Mouse (Mus musculus) neural tube, embryonic 15.5 days (tissue): ENCODE data around the gene Hint3. TPM values are rescaled to one million over a fixed set of nuclear protein-coding genes. Genes with fewer than 3 reads are reported as not detected.
"Not testable (repeated sequence)": the region's sequence is repeated elsewhere in the genome, so short reads cannot be mapped to it uniquely, and the experiment has no call there.

Experiments
- ATAC-seq: fragments of 200-750 bp; cut with Nextera tagmentation; 2 replicates; pipeline ENCODE4 v1.8.0; 2017; ENCODE audit warnings: mild to moderate bottlenecking, moderate TSS enrichment, moderate library complexity; ENCODE audit not compliant: low FRiP score
- H3K27ac ChIP-seq: fragments of 300-500 bp; sonication (generic); replicated peaks from 2 replicates; pipeline ENCODE4 v1.5.1; 2015; ENCODE audit warnings: mild to moderate bottlenecking, inconsistent platforms
- H3K27me3 ChIP-seq: fragments of 300-500 bp; sonication (generic); replicated peaks from 2 replicates; pipeline ENCODE4 v1.6.1; 2015; ENCODE audit warnings: inconsistent platforms
- H3K36me3 ChIP-seq: fragments of 300-500 bp; sonication (generic); 2 replicates; pipeline ENCODE4 v1.6.1; 2015; ENCODE audit warnings: inconsistent platforms
- H3K4me1 ChIP-seq: fragments of 300-500 bp; sonication (generic); 2 replicates; pipeline ENCODE4 v1.6.1; 2015; ENCODE audit warnings: inconsistent platforms
- H3K4me2 ChIP-seq: fragments of 300-500 bp; sonication (generic); 2 replicates; pipeline ENCODE4 v1.6.1; 2015; ENCODE audit warnings: inconsistent platforms, mild to moderate bottlenecking, moderate library complexity
- H3K4me3 ChIP-seq: fragments of 300-500 bp; sonication (generic); replicated peaks from 2 replicates; pipeline ENCODE4 v1.5.1; 2015; ENCODE audit warnings: mild to moderate bottlenecking, inconsistent platforms
- H3K9ac ChIP-seq: fragments of 300-500 bp; sonication (generic); replicated peaks from 2 replicates; pipeline ENCODE4 v1.6.1; 2015; ENCODE audit warnings: mild to moderate bottlenecking, inconsistent platforms
- H3K9me3 ChIP-seq: fragments of 300-500 bp; sonication (generic); replicated peaks from 2 replicates; pipeline ENCODE4 v1.6.1; 2016; ENCODE audit warnings: inconsistent platforms
- WGBS: fragments of 180-500 bp; shearing (Covaris S2); methylation state at CpG from one replicate; pipeline ENCODE4 v1.1.7; 2015; ENCODE audit warnings: mixed read lengths; 5-methylcytosine and 5-hydroxymethylcytosine counted together
- polyA plus RNA-seq: library from polyadenylated mRNA; unstranded; fragments of >200 nt; fragmentation: Nextera tagmentation; extraction: Ambion mirVana; gene quantifications from 2 replicates; pipeline ENCODE4 v1.2.1, GENCODE M21; 2015

The Hint3 gene
- 21.5 and 22.7 TPM in 2 replicates for polyA plus RNA-seq

DNA sequence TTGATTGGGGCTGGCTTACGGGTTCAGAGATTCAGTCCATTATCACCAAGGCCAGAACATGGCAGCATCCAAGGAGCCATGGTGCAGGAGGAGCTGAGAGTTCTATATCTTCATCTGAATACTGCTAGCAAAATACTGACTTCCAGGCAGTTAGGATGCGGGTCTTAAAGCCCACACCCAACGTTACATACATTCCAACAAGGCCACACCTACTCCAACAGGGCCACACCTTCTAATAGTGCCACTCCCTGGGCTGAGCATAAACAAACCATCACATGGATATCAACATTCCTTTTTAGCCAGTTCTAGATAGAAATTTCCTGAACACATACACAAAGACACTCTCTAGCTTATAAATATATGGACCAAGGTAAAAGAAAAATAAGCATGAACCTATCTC is at the start of gene Hint3:
Gene Hint3 (minus strand): TSS at position 120 of the 400 bp plus-strand sequence.
- 86% methylated on average over 3 of the region's 3 CpGs for WGBS
- no peak within 1 kb of the TSS for H3K4me2 ChIP-seq
- no peak within 1 kb of the TSS for H3K27ac ChIP-seq
- no peak within 1 kb of the TSS for H3K4me3 ChIP-seq
- no peaks in the 10 kb centered on the region for H3K27me3 ChIP-seq
- ATAC-seq, result no peak
- no peaks in the 10 kb centered on the region for H3K4me1 ChIP-seq
- H3K9ac ChIP-seq, result no peak within 1 kb of the TSS
- H3K36me3 ChIP-seq, result no peaks in the 10 kb centered on the region
- H3K9me3 ChIP-seq, result no peaks in the 10 kb centered on the region

DNA sequence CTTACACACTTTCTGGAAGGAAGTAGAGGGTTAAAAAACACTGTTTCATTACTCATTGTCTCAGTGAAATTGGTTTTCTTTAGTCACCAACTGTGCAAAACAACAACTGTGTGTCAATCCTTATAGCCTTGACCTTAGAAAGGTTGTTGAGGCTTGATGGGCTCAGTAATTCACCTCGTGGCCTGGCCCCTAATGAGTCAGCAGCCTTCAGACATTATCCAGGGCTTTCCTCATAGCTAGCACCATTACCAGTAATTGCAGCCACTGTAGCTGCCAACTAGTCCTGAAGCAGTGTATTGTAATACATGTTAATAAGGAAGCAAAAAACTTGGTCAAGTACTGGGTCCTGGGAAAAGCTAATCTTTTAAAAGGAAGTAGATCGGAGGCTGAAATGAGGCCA is 48.6 kb upstream of the Hint3 start:
- Histone ChIP-seq H3K9ac (no peak overlapping the region), H3K4me1 (no peaks in the 10 kb centered on the region), H3K36me3 (peaks cover 7% of the 10 kb centered on the region), H3K4me3 (no peak overlapping the region), H3K27ac (no peak overlapping the region), H3K4me2 (no peak overlapping the region), H3K27me3 (no peaks in the 10 kb centered on the region), H3K9me3 (no peaks in the 10 kb centered on the region)
- no peak for ATAC-seq
- 64% methylated on average over 2 of the region's 2 CpGs for WGBS

DNA sequence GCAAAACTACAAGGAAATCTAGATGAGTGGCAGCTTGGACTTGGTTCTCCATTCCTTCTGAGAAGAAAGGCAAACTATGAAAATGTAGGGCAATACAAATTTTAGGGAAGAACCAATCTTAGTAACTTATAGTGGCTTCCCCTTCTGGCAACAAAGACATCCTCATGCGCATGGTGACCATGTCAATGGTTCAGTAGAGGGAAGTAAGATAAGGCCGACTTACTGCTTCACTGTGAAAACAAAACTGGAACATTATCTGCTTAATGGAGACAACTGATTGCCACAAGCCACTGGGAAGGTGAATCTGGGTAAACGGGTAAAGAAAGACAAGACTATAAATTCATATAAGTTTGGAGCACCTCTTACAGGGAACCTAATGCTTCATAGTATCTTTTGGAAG is 45.4 kb upstream of the Hint3 start:
- H3K9ac ChIP-seq, result no peak overlapping the region
- no peak overlapping the region for H3K4me3 ChIP-seq
- H3K27me3 ChIP-seq, result no peaks in the 10 kb centered on the region
- 93% methylated on average over 3 of the region's 3 CpGs for WGBS
- H3K27ac ChIP-seq, result no peak overlapping the region
- H3K4me2 ChIP-seq, result no peak overlapping the region
- no peak for ATAC-seq
- no peaks in the 10 kb centered on the region for H3K4me1 ChIP-seq
- no peaks in the 10 kb centered on the region for H3K9me3 ChIP-seq
- H3K36me3 ChIP-seq, result peaks cover 17% of the 10 kb centered on the region

GRCm38 (mm10) chr10:30666580-30666979 is 37.1 kb upstream of the Hint3 start:
- Histone ChIP-seq H3K4me1 (no peaks in the 10 kb centered on the region), H3K9ac (no peak overlapping the region), H3K9me3 (no peaks in the 10 kb centered on the region), H3K4me3 (no peak overlapping the region), H3K4me2 (no peak overlapping the region), H3K27me3 (no peaks in the 10 kb centered on the region), H3K27ac (no peak overlapping the region), H3K36me3 (peaks cover 6% of the 10 kb centered on the region)
- WGBS, result 93% methylated on average over 2 of the region's 2 CpGs
- no peak for ATAC-seq

- no peak overlapping the region for H3K27ac ChIP-seq
- ATAC-seq, result no peak
- no peak overlapping the region for H3K4me3 ChIP-seq
- H3K9ac ChIP-seq, result no peak overlapping the region
- H3K9me3 ChIP-seq, result no peaks in the 10 kb centered on the region
- H3K4me1 ChIP-seq, result no peaks in the 10 kb centered on the region
- H3K27me3 ChIP-seq, result no peaks in the 10 kb centered on the region
- no peak overlapping the region for H3K4me2 ChIP-seq
- H3K36me3 ChIP-seq, result peaks cover 22% of the 10 kb centered on the region
- 90% methylated on average over 6 of the region's 6 CpGs for WGBS
Observed at GRCm38 (mm10) chr10:30660564-30661328, 31.3 kb upstream of the Hint3 start.

- Histone ChIP-seq H3K4me1 (no peaks in the 10 kb centered on the region), H3K36me3 (peaks cover 35% of the 10 kb centered on the region), H3K9ac (no peak overlapping the region), H3K27me3 (no peaks in the 10 kb centered on the region), H3K4me3 (no peak overlapping the region), H3K9me3 (no peaks in the 10 kb centered on the region), H3K4me2 (peak overlapping the region; percentile 25), H3K27ac (no peak overlapping the region)
- WGBS, result 9% methylated on average over 5 of the region's 5 CpGs
- no peak for ATAC-seq
Observed at GRCm38 (mm10) chr10:30655655-30656054, 26.2 kb upstream of the Hint3 start.

GRCm38 (mm10) chr10:30647681-30648080 is 18.2 kb upstream of the Hint3 start:
- H3K27me3 ChIP-seq, result no peaks in the 10 kb centered on the region
- H3K9me3 ChIP-seq, result no peaks in the 10 kb centered on the region
- no peak overlapping the region for H3K4me3 ChIP-seq
- no peak overlapping the region for H3K9ac ChIP-seq
- ATAC-seq, result no peak
- H3K27ac ChIP-seq, result no peak overlapping the region
- H3K4me1 ChIP-seq, result no peaks in the 10 kb centered on the region
- no peak overlapping the region for H3K4me2 ChIP-seq
- 13% methylated on average over 2 of the region's 2 CpGs for WGBS
- H3K36me3 ChIP-seq, result peaks cover 20% of the 10 kb centered on the region

DNA sequence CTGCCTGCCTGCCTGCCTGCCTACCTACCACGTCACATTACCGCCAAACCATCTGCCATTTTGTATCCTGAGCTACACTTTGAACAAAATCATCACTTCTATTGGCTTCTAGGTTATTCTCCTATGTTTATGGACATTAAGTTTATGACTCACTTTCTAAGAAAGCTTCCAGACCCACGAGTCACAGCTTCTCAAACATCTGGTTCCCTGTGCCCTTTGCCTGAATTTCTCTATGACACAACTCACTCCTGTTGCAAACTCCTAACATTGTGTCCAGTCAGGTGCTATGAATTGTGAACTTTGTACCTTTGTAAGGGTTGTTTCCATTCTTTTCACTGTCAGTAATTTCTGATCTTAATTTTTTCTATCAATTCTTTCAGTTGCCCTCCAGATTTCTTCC is 8.8 kb upstream of the Hint3 start:
- H3K36me3 ChIP-seq, result no peaks in the 10 kb centered on the region
- ATAC-seq, result no peak
- H3K4me2 ChIP-seq, result no peak overlapping the region
- no peak overlapping the region for H3K9ac ChIP-seq
- H3K4me3 ChIP-seq, result no peak overlapping the region
- H3K27ac ChIP-seq, result no peak overlapping the region
- 81% methylated on average over 3 of the region's 3 CpGs for WGBS
- no peaks in the 10 kb centered on the region for H3K4me1 ChIP-seq
- H3K27me3 ChIP-seq, result no peaks in the 10 kb centered on the region
- H3K9me3 ChIP-seq, result no peaks in the 10 kb centered on the region

- not testable (repeated sequence) for H3K9ac ChIP-seq, H3K9me3 ChIP-seq, H3K4me3 ChIP-seq, H3K36me3 ChIP-seq, ATAC-seq, H3K4me2 ChIP-seq, H3K27me3 ChIP-seq, H3K27ac ChIP-seq, H3K4me1 ChIP-seq
- WGBS, result 74% methylated on average over 1 of the region's 1 CpGs
Observed at GRCm38 (mm10) chr10:30636474-30637154, 7.2 kb upstream of the Hint3 start.

GRCm38 (mm10) chr10:30632718-30633117 is 3.3 kb upstream of the Hint3 start:
- ATAC-seq, result no peak
- H3K9me3 ChIP-seq, result no peaks in the 10 kb centered on the region
- no peak overlapping the region for H3K27ac ChIP-seq
- no peak overlapping the region for H3K9ac ChIP-seq
- H3K36me3 ChIP-seq, result no peaks in the 10 kb centered on the region
- no peaks in the 10 kb centered on the region for H3K4me1 ChIP-seq
- no peaks in the 10 kb centered on the region for H3K27me3 ChIP-seq
- no peak overlapping the region for H3K4me2 ChIP-seq
- 100% methylated on average over 1 of the region's 1 CpGs for WGBS
- no peak overlapping the region for H3K4me3 ChIP-seq

DNA sequence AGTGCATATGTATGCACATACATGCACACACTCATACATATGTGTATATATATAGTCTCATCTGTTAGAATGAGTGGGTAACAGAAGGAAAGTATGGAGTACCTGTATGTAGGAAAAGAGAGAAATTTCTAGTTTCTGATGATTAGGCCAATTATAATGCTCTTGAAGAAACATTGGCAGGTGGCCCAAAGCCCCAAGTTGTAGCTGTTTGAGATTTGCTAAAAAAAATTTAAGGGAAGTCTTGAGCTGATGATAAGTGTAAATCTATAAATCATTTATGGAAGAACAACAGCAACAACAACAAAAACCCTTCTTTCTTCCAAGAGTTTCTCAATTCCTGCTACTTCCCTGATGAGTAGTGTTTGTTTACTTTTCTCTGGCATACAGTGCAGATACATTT is 545 bp upstream of the Hint3 start:
- ATAC-seq, result no peak
- Histone ChIP-seq H3K27me3 (no peaks in the 10 kb centered on the region), H3K9me3 (no peaks in the 10 kb centered on the region), H3K4me3 (no peak overlapping the region), H3K4me1 (no peaks in the 10 kb centered on the region), H3K9ac (no peak overlapping the region), H3K4me2 (no peak overlapping the region), H3K27ac (no peak overlapping the region), H3K36me3 (no peaks in the 10 kb centered on the region)

GRCm38 (mm10) chr10:30628444-30628843 is 988 bp downstream of the Hint3 start:
- not testable (repeated sequence) for H3K27ac ChIP-seq, ATAC-seq, H3K36me3 ChIP-seq, H3K4me1 ChIP-seq, H3K9ac ChIP-seq, H3K9me3 ChIP-seq, H3K4me3 ChIP-seq, H3K4me2 ChIP-seq, H3K27me3 ChIP-seq
- 93% methylated on average over 11 of the region's 11 CpGs for WGBS
